Mouse (Mus musculus) midbrain, postnatal 0 days (tissue): ENCODE measurements around the gene Jup. TPM values are rescaled to one million over a fixed set of nuclear protein-coding genes. Genes with fewer than 3 reads are reported as not detected.
"Not testable (repeated sequence)": the region's sequence is repeated elsewhere in the genome, so short reads cannot be mapped to it uniquely, and the experiment has no call there.

ENCODE experiments used
- ATAC-seq: fragments of 200-750 bp; cut with Nextera tagmentation; 2 replicates; pipeline ENCODE4 v1.8.0; 2017; ENCODE audit warnings: moderate number of reproducible peaks, mild to moderate bottlenecking, moderate TSS enrichment, moderate library complexity; ENCODE audit not compliant: low FRiP score
- DNase-seq: peaks from one replicate; pipeline ENCODE4 v3.0.0-alpha.2; 2015; ENCODE audit warnings: low spot score
- H3K27ac ChIP-seq: fragments of 300-500 bp; sonication (generic); 2 replicates; pipeline ENCODE4 v1.5.1; 2014; ENCODE audit warnings: low read depth, mild to moderate bottlenecking, low read length, mixed read lengths
- H3K27me3 ChIP-seq: fragments of 300-500 bp; sonication (generic); 2 replicates; pipeline ENCODE4 v1.6.1; 2014; ENCODE audit warnings: low read length, control low read depth, mixed read lengths; ENCODE audit not compliant: insufficient read depth
- H3K36me3 ChIP-seq: fragments of 300-500 bp; sonication (generic); 2 replicates; pipeline ENCODE4 v1.6.1; 2014; ENCODE audit warnings: low read length, control low read depth, mixed read lengths; ENCODE audit not compliant: insufficient read depth
- H3K4me1 ChIP-seq: fragments of 300-500 bp; sonication (generic); 2 replicates; pipeline ENCODE4 v1.6.1; 2014; ENCODE audit warnings: mild to moderate bottlenecking, control low read depth, antibody characterized with exemption, low read length, mixed read lengths; ENCODE audit not compliant: insufficient read depth
- H3K4me2 ChIP-seq: fragments of 300-500 bp; sonication (generic); 2 replicates; pipeline ENCODE4 v1.6.1; 2014; ENCODE audit warnings: low read depth, mild to moderate bottlenecking, low read length, mixed read lengths; ENCODE audit not compliant: poor library complexity, severe bottlenecking
- H3K4me3 ChIP-seq: fragments of 300-500 bp; sonication (generic); 2 replicates; pipeline ENCODE4 v1.5.1; 2014; ENCODE audit warnings: low read depth, mild to moderate bottlenecking, low read length, moderate library complexity
- H3K9ac ChIP-seq: fragments of 300-500 bp; sonication (generic); replicated peaks from 2 replicates; pipeline ENCODE4 v1.6.1; 2014; ENCODE audit warnings: mild to moderate bottlenecking, low read length, moderate library complexity, mixed read lengths; ENCODE audit not compliant: poor library complexity, severe bottlenecking
- H3K9me3 ChIP-seq: fragments of 300-500 bp; sonication (generic); 2 replicates; pipeline ENCODE4 v1.6.1; 2016; ENCODE audit warnings: low read length, control low read depth
- CTCF ChIP-seq: IDR thresholded peaks from 2 replicates; pipeline ENCODE4 v1.5.1; 2016; ENCODE audit warnings: antibody characterized with exemption, mild to moderate bottlenecking
- WGBS: fragments of 180-500 bp; shearing (Covaris S2); extraction: QIAGEN DNeasy Blood & Tissue Kit; methylation state at CpG from one replicate; pipeline ENCODE4 v1.1.7; 2014; 5-methylcytosine and 5-hydroxymethylcytosine counted together
- polyA plus RNA-seq: library from polyadenylated mRNA; unstranded; fragments of >200 nt; fragmentation: Nextera tagmentation; extraction: Ambion mirVana; gene quantifications from 2 replicates; pipeline ENCODE4 v1.2.1, GENCODE M21; 2015
- total RNA-seq: library from RNA; depleted of rRNA; stranded (reverse); fragments of >200 nt; gene quantifications from 2 replicates; pipeline ENCODE4 v1.2.3, GENCODE M21; 2014

The Jup gene
- total and polyA plus RNA-seq, 2 experiments from 2014 or later = 69.7 to 156 TPM

DNA sequence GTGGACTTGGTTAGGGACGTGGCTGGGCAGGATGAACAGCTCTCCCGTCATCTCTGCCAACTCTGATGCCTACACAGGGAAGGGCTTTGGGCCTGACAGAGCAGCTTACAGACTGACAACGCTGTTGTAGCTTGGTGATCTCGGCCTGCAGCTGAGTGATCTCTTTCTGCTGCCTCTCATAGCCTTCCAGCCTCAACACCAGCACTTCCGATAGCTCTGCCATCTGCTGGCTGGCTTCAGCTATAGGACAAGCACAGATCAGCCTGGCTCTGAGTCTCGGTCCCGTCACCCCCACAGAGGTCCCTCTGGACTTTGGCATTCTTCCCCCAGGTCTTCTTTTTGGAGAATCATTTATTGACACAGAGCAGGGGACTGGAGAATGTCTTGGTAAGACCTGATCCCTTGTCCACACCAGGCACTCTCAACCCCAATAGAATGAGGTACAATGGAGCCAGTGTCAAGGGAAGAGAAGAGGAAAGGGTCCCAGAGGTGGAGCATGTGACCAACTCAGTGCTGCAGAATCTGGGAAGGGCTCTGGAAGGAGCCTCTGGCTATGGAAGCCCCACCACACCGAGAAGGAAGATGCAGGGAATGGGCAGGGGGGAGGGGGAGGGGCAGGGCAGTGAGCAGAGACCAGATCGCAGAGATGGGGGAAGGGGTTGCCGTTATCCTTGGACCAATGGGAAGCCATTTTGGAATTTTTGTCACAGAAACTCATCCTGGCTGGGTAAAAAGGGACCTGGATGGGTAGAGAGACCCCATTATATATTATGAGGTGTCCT, 45.3 kb downstream of the Jup start:
- TF ChIP-seq CTCF = peak; percentile 78
- Histone ChIP-seq H3K36me3 (peaks cover 14% of the 10 kb centered on the region), H3K4me1 (no peaks in the 10 kb centered on the region), H3K4me2 (peak overlapping the region; percentile 9; the same call in 1 of the 2 replicates), H3K27ac (0 out of 2 replicates have a peak overlapping the region, but pooled peaks have one; percentile 2), H3K27me3 (no peaks in the 10 kb centered on the region), H3K4me3 (no peak overlapping the region), H3K9ac (no peak overlapping the region), H3K9me3 (no peaks in the 10 kb centered on the region)
- DNase-seq = peak; percentile 73
- no peak for ATAC-seq
- WGBS = 31% methylated on average over 10 of the region's 10 CpGs

DNA sequence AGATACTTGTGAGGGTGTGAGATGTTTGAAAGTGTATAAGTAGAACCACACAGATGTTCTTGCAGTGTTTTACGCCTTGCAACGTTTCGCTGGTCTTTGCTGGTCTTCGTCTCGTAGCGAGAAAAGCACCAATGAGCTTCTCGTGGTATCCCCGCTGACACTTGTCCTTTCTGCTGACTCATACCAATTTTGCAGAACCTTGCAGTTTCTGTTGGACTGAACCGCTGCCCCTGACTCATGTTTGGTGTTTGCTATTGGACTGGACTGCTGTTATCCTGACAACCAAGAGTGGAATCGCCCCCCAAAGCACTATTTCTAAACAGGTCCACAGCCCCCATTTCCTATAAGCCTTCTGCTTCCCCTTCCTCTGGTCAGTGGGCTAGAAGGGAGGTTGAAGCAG, 53.3 kb downstream of the Jup start:
- Histone ChIP-seq H3K4me3 (no peak overlapping the region), H3K4me2 (no peak overlapping the region), H3K36me3 (no peaks in the 10 kb centered on the region), H3K9ac (no peak overlapping the region), H3K4me1 (no peaks in the 10 kb centered on the region), H3K27ac (no peak overlapping the region), H3K9me3 (no peaks in the 10 kb centered on the region), H3K27me3 (no peaks in the 10 kb centered on the region)
- ATAC-seq = no peak
- no peak for TF ChIP-seq CTCF
- 94% methylated on average over 10 of the region's 10 CpGs for WGBS
- no peak for DNase-seq

DNA sequence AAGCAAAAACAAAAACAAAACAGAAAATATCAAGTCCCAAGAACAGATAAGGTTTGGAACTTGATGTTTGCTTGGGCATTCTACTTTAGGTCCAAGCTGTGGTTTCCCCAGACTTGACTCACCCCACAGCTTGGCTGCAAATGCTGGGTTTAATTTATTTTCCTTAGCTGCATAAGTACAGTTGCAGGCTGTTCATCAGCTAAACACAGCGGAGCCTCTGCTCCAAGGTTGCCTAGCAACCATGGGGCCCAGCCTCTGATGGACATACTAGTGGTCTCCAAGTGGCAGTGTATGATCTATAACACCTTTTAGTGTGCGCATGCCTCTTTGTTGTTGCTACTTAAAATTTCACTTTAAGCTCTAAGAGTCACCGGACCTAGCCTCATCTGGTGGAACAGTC, 61.8 kb downstream of the Jup start:
- Histone ChIP-seq H3K4me3 (no peak overlapping the region), H3K27ac (peak overlapping the region; percentile 47; the same call in 1 of the 2 replicates), H3K9me3 (no peaks in the 10 kb centered on the region), H3K27me3 (no peaks in the 10 kb centered on the region), H3K36me3 (no peaks in the 10 kb centered on the region), H3K4me2 (no peak overlapping the region), H3K9ac (no peak overlapping the region), H3K4me1 (peaks cover 17% of the 10 kb centered on the region; the same call in 1 of the 2 replicates)
- DNase-seq (peak; percentile 76), ATAC-seq (no peak)
- no peak for TF ChIP-seq CTCF
- WGBS = 23% methylated on average over 3 of the region's 3 CpGs

DNA sequence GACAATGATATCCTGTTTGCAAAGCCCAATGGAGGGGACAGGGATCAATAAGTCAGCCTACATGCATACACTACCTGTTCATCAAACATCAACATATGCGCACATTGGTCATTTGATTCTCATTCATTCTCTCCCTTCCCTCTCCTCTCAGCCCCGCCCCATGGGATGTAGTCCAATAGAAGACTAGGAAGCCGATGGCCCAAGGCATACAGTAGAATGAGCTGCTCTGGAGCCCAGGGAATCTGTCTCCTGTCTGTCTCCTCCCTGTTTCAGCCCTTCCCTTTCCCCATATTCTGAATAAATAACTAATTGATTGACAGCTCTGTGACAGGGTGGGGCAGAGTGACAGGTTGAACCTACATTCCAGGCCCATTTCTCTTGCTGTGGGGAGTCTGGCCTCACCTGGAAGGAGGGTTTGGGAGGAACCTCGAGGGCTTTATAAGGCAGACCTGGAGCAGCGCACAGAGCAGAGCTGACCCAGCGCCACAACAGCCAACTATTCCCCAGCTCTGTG, 63.6 kb downstream of the Jup start, which contains the start of gene Gast:
TSS of gene Gast (plus strand) at position 464 of the 514 bp plus-strand sequence.
- Histone ChIP-seq H3K4me1 (peaks cover 22% of the 10 kb centered on the region; the same call in 1 of the 2 replicates), H3K4me2 (peak within 1 kb of the TSS; percentile 32; the same call in 1 of the 2 replicates), H3K9me3 (no peaks in the 10 kb centered on the region), H3K4me3 (no peak within 1 kb of the TSS), H3K36me3 (no peaks in the 10 kb centered on the region), H3K9ac (no peak within 1 kb of the TSS), H3K27me3 (no peaks in the 10 kb centered on the region), H3K27ac (peak within 1 kb of the TSS; percentile 82)
- no peak for DNase-seq
- WGBS = 75% methylated on average over 6 of the region's 6 CpGs
- no peak for TF ChIP-seq CTCF
- ATAC-seq = no peak

DNA sequence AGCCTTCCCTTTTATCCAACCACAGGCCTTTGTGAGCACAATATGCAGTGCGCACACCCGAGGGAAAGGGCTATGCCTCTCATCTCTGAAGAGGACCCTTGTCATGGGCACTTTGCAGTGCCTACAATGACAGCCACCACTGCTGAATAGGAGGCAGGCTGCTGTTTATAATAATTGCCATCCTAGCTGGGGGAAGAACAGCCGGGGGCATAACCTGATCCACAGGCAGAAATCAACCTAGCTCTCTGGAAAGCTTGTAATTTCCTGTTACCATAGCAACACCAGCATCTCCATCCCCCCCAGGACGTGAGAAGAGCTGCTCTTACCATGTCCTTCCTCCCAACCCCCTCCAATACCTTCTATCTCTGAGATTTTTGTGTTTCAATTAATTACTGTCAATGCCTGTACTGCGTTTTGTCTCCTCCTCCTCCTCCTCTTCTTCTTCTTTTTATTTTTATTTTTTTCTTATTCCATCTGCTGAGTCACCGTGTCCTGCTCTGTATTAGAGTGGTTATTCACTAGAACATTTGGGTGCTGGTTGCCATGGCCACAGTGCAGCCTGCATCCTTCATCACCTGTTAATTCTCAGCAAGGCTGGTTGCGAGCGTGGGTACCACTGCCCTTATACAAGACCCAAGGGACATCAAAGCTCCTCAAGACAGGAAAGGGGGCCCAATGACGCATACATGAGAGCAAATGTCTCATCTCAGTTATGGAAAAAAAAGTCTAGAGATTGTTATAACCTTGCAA, 64.6 kb downstream of the Jup start:
- peak; percentile 80 for DNase-seq
- Histone ChIP-seq H3K4me2 (peak overlapping the region; percentile 32), H3K9me3 (no peaks in the 10 kb centered on the region), H3K27ac (peak overlapping the region; percentile 82), H3K4me3 (no peak overlapping the region), H3K36me3 (no peaks in the 10 kb centered on the region), H3K27me3 (no peaks in the 10 kb centered on the region), H3K4me1 (peaks cover 22% of the 10 kb centered on the region; the same call in 1 of the 2 replicates), H3K9ac (no peak overlapping the region)
- TF ChIP-seq CTCF = no peak
- 17% methylated on average over 9 of the region's 9 CpGs for WGBS
- peak; percentile 75 for ATAC-seq

DNA sequence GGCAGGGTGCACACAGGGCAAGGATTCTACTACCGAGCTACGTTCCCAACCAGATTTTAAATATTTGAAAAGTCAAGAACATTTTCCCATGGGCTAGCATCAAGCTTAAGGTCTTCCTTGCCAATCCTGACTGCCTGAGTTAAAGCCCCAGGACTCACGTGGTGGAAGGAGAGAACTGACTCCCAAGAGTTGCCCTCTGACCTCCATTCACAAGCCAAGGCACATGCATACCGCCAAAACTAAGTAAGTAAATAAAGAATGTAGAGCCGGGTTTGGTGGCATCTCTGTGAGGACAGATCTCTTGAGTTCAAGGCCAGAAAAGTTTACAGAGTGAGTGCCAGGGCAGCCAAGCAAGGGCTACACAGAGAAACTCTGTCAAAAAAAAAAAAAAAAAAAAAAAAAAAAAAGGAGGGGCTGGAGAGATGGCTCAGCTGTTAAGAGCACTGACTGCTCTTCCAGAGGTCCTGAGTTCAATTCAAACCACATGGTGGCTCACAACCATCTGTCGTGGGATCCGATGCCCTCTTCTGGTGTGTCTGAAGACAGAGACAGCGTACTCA, 66.7 kb downstream of the Jup start:
- H3K27ac ChIP-seq = not testable (repeated sequence)

More for the DNA sequence above, 66.7 kb downstream of the Jup start:
- H3K4me3 ChIP-seq, H3K27me3 ChIP-seq, H3K9me3 ChIP-seq, H3K36me3 ChIP-seq, ATAC-seq, H3K9ac ChIP-seq, H3K4me2 ChIP-seq, DNase-seq: not testable (repeated sequence)
- WGBS = 57% methylated on average over 8 of the region's 8 CpGs
- H3K4me1 ChIP-seq = peaks cover 28% of the 10 kb centered on the region; the same call in 1 of the 2 replicates
